Mouse (Mus musculus): ENCODE data around the gene Rint1.
"Not testable (repeated sequence)": the region's sequence is repeated elsewhere in the genome, so short reads cannot be mapped to it uniquely, and the experiment has no call there.

The Rint1 gene

GRCm38 (mm10) chr5:23826321-23827004, 39.0 kb downstream of the Rint1 start:
- peak; percentile 70 for DNase-seq (ENCODE audit: low read depth)

GRCm38 (mm10) chr5:23830897-23831752, 43.6 kb downstream of the Rint1 start:
- DNase-seq (ENCODE audit: low read depth): no peak

GRCm38 (mm10) chr5:23835691-23836090, 48.2 kb downstream of the Rint1 start:
- not testable (repeated sequence) for DNase-seq (ENCODE audit: low read depth)

- DNase-seq (ENCODE audit: low read depth): no peak
Observed at GRCm38 (mm10) chr5:23838158-23838557, 50.6 kb downstream of the Rint1 start.

- DNase-seq (ENCODE audit: low read depth): peak; percentile 93
Observed at GRCm38 (mm10) chr5:23843674-23844530, 56.4 kb downstream of the Rint1 start, which contains the start of gene Tomm7. TSS of gene Tomm7 (minus strand) at chr5:23844161.

GRCm38 (mm10) chr5:23844531-23844841, 57.0 kb downstream of the Rint1 start:
- no peak for DNase-seq (ENCODE audit: low read depth)

GRCm38 (mm10) chr5:23845141-23845540, 57.6 kb downstream of the Rint1 start:
- no peak for DNase-seq (ENCODE audit: low read depth)

GRCm38 (mm10) chr5:23850345-23851159, 63.0 kb downstream of the Rint1 start:
- peak; percentile 86 for DNase-seq (ENCODE audit: low read depth)

- not testable (repeated sequence) for DNase-seq (ENCODE audit: low read depth)
Observed at GRCm38 (mm10) chr5:23851160-23851555, 63.6 kb downstream of the Rint1 start.

- not testable (repeated sequence) for DNase-seq (ENCODE audit: low read depth)
Observed at GRCm38 (mm10) chr5:23852916-23853315, 65.4 kb downstream of the Rint1 start.

GRCm38 (mm10) chr5:23855484-23855883, 68.0 kb downstream of the Rint1 start:
- DNase-seq (ENCODE audit: low read depth): no peak

- no peak for DNase-seq (ENCODE audit: low read depth)
Observed at GRCm38 (mm10) chr5:23856164-23856563, 68.7 kb downstream of the Rint1 start.

- no peak for DNase-seq (ENCODE audit: low read depth)
Observed at GRCm38 (mm10) chr5:23857189-23857588, 69.7 kb downstream of the Rint1 start.

- no peak for DNase-seq (ENCODE audit: low read depth)
Observed at GRCm38 (mm10) chr5:23858001-23858400, 70.5 kb downstream of the Rint1 start.

GRCm38 (mm10) chr5:23858643-23859042, 71.1 kb downstream of the Rint1 start:
- DNase-seq (ENCODE audit: low read depth): no peak

GRCm38 (mm10) chr5:23859087-23859718, 71.7 kb downstream of the Rint1 start:
- no peak for DNase-seq (ENCODE audit: low read depth)

GRCm38 (mm10) chr5:23859896-23860295, 72.4 kb downstream of the Rint1 start:
- DNase-seq (ENCODE audit: low read depth): no peak

GRCm38 (mm10) chr5:23861721-23862120, 74.2 kb downstream of the Rint1 start:
- no peak for DNase-seq (ENCODE audit: low read depth)

GRCm38 (mm10) chr5:23862291-23862690, 74.8 kb downstream of the Rint1 start:
- no peak for DNase-seq (ENCODE audit: low read depth)

- no peak for DNase-seq (ENCODE audit: low read depth)
Observed at GRCm38 (mm10) chr5:23863166-23864053, 75.9 kb downstream of the Rint1 start.
